Mouse (Mus musculus) kidney, embryonic 15.5 days (tissue): ENCODE data around the gene Plekhj1. TPM values are rescaled to one million over a fixed set of nuclear protein-coding genes. Genes with fewer than 3 reads are reported as not detected.

Experiments
- ATAC-seq: fragments of 200-750 bp; cut with Nextera tagmentation; replicated peaks from 2 replicates; pipeline ENCODE4 v1.8.0; 2017; ENCODE audit warnings: moderate TSS enrichment; ENCODE audit not compliant: low FRiP score
- H3K27ac ChIP-seq: fragments of 300-500 bp; sonication (generic); 2 replicates; pipeline ENCODE4 v1.5.1; 2015; ENCODE audit warnings: mild to moderate bottlenecking, inconsistent platforms
- H3K27me3 ChIP-seq: fragments of 300-500 bp; sonication (generic); 2 replicates; pipeline ENCODE4 v1.6.1; 2015; ENCODE audit warnings: inconsistent platforms
- H3K36me3 ChIP-seq: fragments of 300-500 bp; sonication (generic); 2 replicates; pipeline ENCODE4 v1.6.1; 2015; ENCODE audit warnings: inconsistent platforms
- H3K4me1 ChIP-seq: fragments of 300-500 bp; sonication (generic); 2 replicates; pipeline ENCODE4 v1.6.1; 2015; ENCODE audit warnings: inconsistent platforms
- H3K4me2 ChIP-seq: fragments of 300-500 bp; sonication (generic); 2 replicates; pipeline ENCODE4 v1.6.1; 2015; ENCODE audit warnings: moderate library complexity, mild to moderate bottlenecking, inconsistent platforms
- H3K4me3 ChIP-seq: fragments of 300-500 bp; sonication (generic); replicated peaks from 2 replicates; pipeline ENCODE4 v1.5.1; 2015; ENCODE audit warnings: mild to moderate bottlenecking, inconsistent platforms
- H3K9ac ChIP-seq: fragments of 300-500 bp; sonication (generic); 2 replicates; pipeline ENCODE4 v1.6.1; 2015; ENCODE audit warnings: mild to moderate bottlenecking, inconsistent platforms
- H3K9me3 ChIP-seq: fragments of 300-500 bp; sonication (generic); replicated peaks from 2 replicates; pipeline ENCODE4 v1.6.1; 2016; ENCODE audit warnings: inconsistent platforms
- WGBS: fragments of 180-500 bp; shearing (Covaris S2); methylation state at CpG from one replicate; pipeline ENCODE4 v1.1.7; 2015; ENCODE audit warnings: mixed read lengths; 5-methylcytosine and 5-hydroxymethylcytosine counted together
- microRNA counts: library from miRNA; unstranded; fragments of <30 nt; microRNA quantifications from one replicate; lab custom pipeline; 2016
- microRNA-seq: library from miRNA; unstranded; fragments of <30 nt; microRNA quantifications from one replicate; pipeline ENCODE4, GENCODE M21; 2016
- polyA plus RNA-seq: library from polyadenylated mRNA; unstranded; fragments of >200 nt; fragmentation: Nextera tagmentation; extraction: Ambion mirVana; gene quantifications from 2 replicates; pipeline ENCODE4 v1.2.1, GENCODE M21; 2015

Plekhj1 gene
- polyA plus RNA-seq, 1 experiment from 2014 or later: 126 TPM

DNA sequence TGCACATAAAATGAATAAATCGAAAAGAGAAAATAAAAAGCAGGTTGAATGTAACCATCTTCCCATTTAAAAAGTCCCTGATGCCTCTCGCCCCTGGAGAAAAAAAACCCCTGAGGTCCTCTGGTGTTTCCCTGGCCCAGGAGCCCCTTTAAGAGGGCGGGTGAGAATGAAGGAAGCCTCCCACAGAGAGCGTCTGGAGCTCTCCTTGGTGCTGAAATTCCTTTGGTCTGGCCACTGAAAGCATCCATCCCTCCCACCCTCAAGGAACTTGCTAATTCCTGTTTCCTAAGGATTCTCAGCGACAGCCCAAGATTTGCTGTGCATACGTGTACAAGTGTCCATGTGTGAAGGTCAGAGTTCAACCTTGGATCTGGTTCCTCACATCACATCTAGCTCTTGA is 49.8 kb downstream of the Plekhj1 start:
- Histone ChIP-seq H3K4me2 (no peak overlapping the region), H3K27me3 (no peaks in the 10 kb centered on the region), H3K27ac (no peak overlapping the region), H3K36me3 (no peaks in the 10 kb centered on the region), H3K4me1 (peaks cover 26% of the 10 kb centered on the region), H3K9me3 (no peaks in the 10 kb centered on the region), H3K4me3 (no peak overlapping the region), H3K9ac (no peak overlapping the region)
- ATAC-seq: no peak
- WGBS: 7% methylated on average over 6 of the region's 6 CpGs

DNA sequence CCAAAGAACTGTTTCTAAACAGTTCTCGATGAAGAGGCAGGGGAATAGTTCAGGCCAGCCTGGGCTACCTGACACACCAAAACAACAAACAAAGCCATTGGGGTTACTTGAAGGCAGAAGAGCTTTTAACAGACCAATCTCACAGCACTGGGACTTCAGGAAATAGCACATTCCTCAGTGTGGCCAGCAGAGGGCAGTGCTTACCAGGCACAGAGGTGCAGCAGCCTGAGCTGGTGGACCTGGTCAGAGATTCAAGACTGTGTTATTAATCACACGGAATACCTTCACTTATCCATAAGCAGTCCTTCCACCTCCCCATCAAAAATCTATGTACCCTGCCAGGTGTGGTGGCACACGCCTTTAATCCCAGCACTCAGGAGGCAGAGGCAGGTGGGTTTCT is 51.0 kb downstream of the Plekhj1 start:
- H3K4me3 ChIP-seq: no peak overlapping the region
- ATAC-seq: no peak
- H3K9me3 ChIP-seq: no peaks in the 10 kb centered on the region
- peaks cover 27% of the 10 kb centered on the region for H3K4me1 ChIP-seq
- no peak overlapping the region for H3K9ac ChIP-seq
- no peaks in the 10 kb centered on the region for H3K36me3 ChIP-seq
- H3K27me3 ChIP-seq: no peaks in the 10 kb centered on the region
- H3K4me2 ChIP-seq: no peak overlapping the region
- 20% methylated on average over 3 of the region's 3 CpGs for WGBS
- H3K27ac ChIP-seq: no peak overlapping the region

MicroRNAs within 50 kb of the gene (microRNA counts, 519-probe panel; counts per million panel counts)
- 31.7 counts per million for microRNA mmu-miR-1982 (lab: Ali Mortazavi, UCI)

Small RNA genes within 50 kb of the gene (microRNA-seq; reads per million reads assigned to microRNA genes)
- gene Mir1982: 1.8 reads per million, percentile 6 among the genes with 10 or more reads in this experiment

Other genes with a start within 250 kb of the Plekhj1 start
- 23.9 and 29.5 TPM in 2 replicates for gene Rexo1, start 237.1 kb downstream of the Plekhj1 start, polyA plus RNA-seq
- 9.9 and 11.2 TPM in 2 replicates for gene Klf16, start 221.3 kb downstream of the Plekhj1 start, polyA plus RNA-seq
- 93.5 and 95.4 TPM in 2 replicates for gene Abhd17a, start 208.3 kb downstream of the Plekhj1 start, polyA plus RNA-seq
- gene Scamp4, start 195.8 kb downstream of the Plekhj1 start, polyA plus RNA-seq: 93.5 and 107 TPM in 2 replicates
- 7.0 and 8.6 TPM in 2 replicates for gene Adat3, start 195.7 kb downstream of the Plekhj1 start, polyA plus RNA-seq
- gene Gm49322, start 192.6 kb downstream of the Plekhj1 start, polyA plus RNA-seq: 4.5 and 5.3 TPM in 2 replicates
- gene Csnk1g2, start 175.8 kb downstream of the Plekhj1 start, polyA plus RNA-seq: 156 and 183 TPM in 2 replicates
- 78.6 and 83.2 TPM in 2 replicates for gene Btbd2, start 141.6 kb downstream of the Plekhj1 start, polyA plus RNA-seq
- gene Mknk2, start 120.5 kb downstream of the Plekhj1 start, polyA plus RNA-seq: 95.3 and 103 TPM in 2 replicates
- gene Mob3a, start 96.6 kb downstream of the Plekhj1 start, polyA plus RNA-seq: 37.7 and 41.5 TPM in 2 replicates
- gene Izumo4, start 96.4 kb downstream of the Plekhj1 start, polyA plus RNA-seq: 22.8 and 26.2 TPM in 2 replicates
- gene Ap3d1, start 56.4 kb downstream of the Plekhj1 start, polyA plus RNA-seq: 68.1 and 70.9 TPM in 2 replicates
- gene Dot1l, start 43.4 kb downstream of the Plekhj1 start, polyA plus RNA-seq: 17.3 and 21.8 TPM in 2 replicates
- 78.2 and 92.6 TPM in 2 replicates for gene Sf3a2, start 428 bp downstream of the Plekhj1 start, polyA plus RNA-seq
- 0.09 TPM in 1 of 2 replicates, not detected in the other for gene Amh, start 6.6 kb upstream of the Plekhj1 start, polyA plus RNA-seq
- 5.6 and 5.7 TPM in 2 replicates for gene Jsrp1, start 14.9 kb upstream of the Plekhj1 start, polyA plus RNA-seq
- gene Oaz1, start 28.0 kb upstream of the Plekhj1 start, polyA plus RNA-seq: 1,583 and 1,739 TPM in 2 replicates
- gene Lingo3, start 45.4 kb upstream of the Plekhj1 start, polyA plus RNA-seq: 0.83 and 1.2 TPM in 2 replicates
- gene Lsm7, start 56.6 kb upstream of the Plekhj1 start, polyA plus RNA-seq: 303 and 328 TPM in 2 replicates
- gene Sppl2b, start 56.6 kb upstream of the Plekhj1 start, polyA plus RNA-seq: 43.8 and 48.1 TPM in 2 replicates
- 0.04 TPM in 1 of 2 replicates, not detected in the other for gene Tmprss9, start 73.2 kb upstream of the Plekhj1 start, polyA plus RNA-seq
- 365 and 368 TPM in 2 replicates for gene Timm13, start 102.3 kb upstream of the Plekhj1 start, polyA plus RNA-seq
- 55.0 and 59.3 TPM in 2 replicates for gene Lmnb2, start 119.6 kb upstream of the Plekhj1 start, polyA plus RNA-seq
- gene Gadd45b, start 131.4 kb upstream of the Plekhj1 start, polyA plus RNA-seq: 18.0 and 20.8 TPM in 2 replicates
- gene Gng7, start 216.3 kb upstream of the Plekhj1 start, polyA plus RNA-seq: 5.0 and 5.6 TPM in 2 replicates
- gene Diras1, start 227.0 kb upstream of the Plekhj1 start, polyA plus RNA-seq: 0.19 and 0.23 TPM in 2 replicates
- gene Slc39a3, start 238.8 kb upstream of the Plekhj1 start, polyA plus RNA-seq: 13.7 and 16.3 TPM in 2 replicates